Mouse (Mus musculus) midbrain, embryonic 10.5 days (tissue): Measurements from ENCODE around the gene Nat8f1. TPM values are rescaled to one million over a fixed set of nuclear protein-coding genes. Genes with fewer than 3 reads are reported as not detected.
"Not testable (repeated sequence)": the region's sequence is repeated elsewhere in the genome, so short reads cannot be mapped to it uniquely, and the experiment has no call there.

Source experiments
- DNase-seq: peaks from one replicate; pipeline ENCODE4 v3.0.0-alpha.2; 2017; ENCODE audit warnings: low spot score
- H3K27ac ChIP-seq: fragments of 300-500 bp; sonication (generic); replicated peaks from 2 replicates; pipeline ENCODE4 v1.5.1; 2016; ENCODE audit warnings: mild to moderate bottlenecking
- H3K27me3 ChIP-seq: fragments of 300-500 bp; sonication (generic); 2 replicates; pipeline ENCODE4 v1.6.1; 2016; ENCODE audit warnings: low read depth, mild to moderate bottlenecking; ENCODE audit not compliant: poor library complexity, severe bottlenecking
- H3K36me3 ChIP-seq: fragments of 300-500 bp; sonication (generic); 2 replicates; pipeline ENCODE4 v1.6.1; 2016; ENCODE audit warnings: mild to moderate bottlenecking, moderate library complexity
- H3K4me1 ChIP-seq: fragments of 300-500 bp; sonication (generic); 2 replicates; pipeline ENCODE4 v1.6.1; 2016
- H3K4me3 ChIP-seq: fragments of 300-500 bp; sonication (generic); 2 replicates; pipeline ENCODE4 v1.5.1; 2016; ENCODE audit warnings: mild to moderate bottlenecking, moderate library complexity
- H3K9me3 ChIP-seq: fragments of 300-500 bp; sonication (generic); replicated peaks from 2 replicates; pipeline ENCODE4 v1.6.1; 2016; ENCODE audit warnings: mild to moderate bottlenecking
- WGBS: fragments of 180-500 bp; shearing (Covaris S2); methylation state at CpG from one replicate; pipeline ENCODE4 v1.1.7; 2016; 5-methylcytosine and 5-hydroxymethylcytosine counted together
- polyA plus RNA-seq: library from polyadenylated mRNA; unstranded; fragments of >200 nt; fragmentation: Nextera tagmentation; extraction: Ambion mirVana; gene quantifications from 2 replicates; pipeline ENCODE4 v1.2.1, GENCODE M21; 2016

Nat8f1 gene
- polyA plus RNA-seq, 1 experiment from 2014 or later, result 5.9 TPM

- H3K9me3 ChIP-seq, result no peaks in the 10 kb centered on the region
- 87% methylated on average over 1 of the region's 1 CpGs for WGBS
- no peak overlapping the region for H3K27ac ChIP-seq
- H3K4me3 ChIP-seq, result no peak overlapping the region
- DNase-seq, result no peak
- peaks cover 88% of the 10 kb centered on the region for H3K36me3 ChIP-seq
- no peaks in the 10 kb centered on the region for H3K27me3 ChIP-seq
- no peaks in the 10 kb centered on the region for H3K4me1 ChIP-seq
Observed at GRCm38 (mm10) chr6:85926709-85927108, 11.2 kb upstream of the Nat8f1 start.

GRCm38 (mm10) chr6:85923643-85924042 is 8.2 kb upstream of the Nat8f1 start:
- Histone ChIP-seq H3K4me1 (no peaks in the 10 kb centered on the region), H3K27me3 (no peaks in the 10 kb centered on the region), H3K4me3 (no peak overlapping the region), H3K27ac (no peak overlapping the region), H3K9me3 (no peaks in the 10 kb centered on the region), H3K36me3 (peaks cover 70% of the 10 kb centered on the region)
- no peak for DNase-seq
- 89% methylated on average over 1 of the region's 1 CpGs for WGBS

GRCm38 (mm10) chr6:85919401-85919800 is 3.9 kb upstream of the Nat8f1 start:
- no peak for DNase-seq
- peaks cover 15% of the 10 kb centered on the region for H3K4me1 ChIP-seq
- 92% methylated on average over 4 of the region's 4 CpGs for WGBS
- H3K27me3 ChIP-seq, result no peaks in the 10 kb centered on the region
- peaks cover 28% of the 10 kb centered on the region for H3K36me3 ChIP-seq
- H3K4me3 ChIP-seq, result no peak overlapping the region
- no peaks in the 10 kb centered on the region for H3K9me3 ChIP-seq
- H3K27ac ChIP-seq, result no peak overlapping the region

- not testable (repeated sequence) for DNase-seq, H3K9me3 ChIP-seq, H3K27ac ChIP-seq, H3K27me3 ChIP-seq, H3K4me3 ChIP-seq
- H3K4me1 ChIP-seq, result peaks cover 16% of the 10 kb centered on the region
- H3K36me3 ChIP-seq, result peaks cover 22% of the 10 kb centered on the region
- 96% methylated on average over 3 of the region's 3 CpGs for WGBS
Observed at GRCm38 (mm10) chr6:85918341-85918740, 2.9 kb upstream of the Nat8f1 start.

- H3K4me3 ChIP-seq, result peak overlapping the region; percentile 68
- H3K9me3 ChIP-seq, result no peaks in the 10 kb centered on the region
- H3K27me3 ChIP-seq, result no peaks in the 10 kb centered on the region
- H3K27ac ChIP-seq, result peak overlapping the region; percentile 87
- no peak for DNase-seq
- peaks cover 6% of the 10 kb centered on the region; the same call in 1 of the 2 replicates for H3K36me3 ChIP-seq
- H3K4me1 ChIP-seq, result peaks cover 16% of the 10 kb centered on the region
- 87% methylated on average over 6 of the region's 6 CpGs for whole genome bisulfite sequencing
Observed at GRCm38 (mm10) chr6:85916596-85916995, 1.1 kb upstream of the Nat8f1 start.

GRCm38 (mm10) chr6:85915141-85915538 is 347 bp downstream of the Nat8f1 start:
- H3K9me3 ChIP-seq, result no peaks in the 10 kb centered on the region
- no peak for DNase-seq
- no peaks in the 10 kb centered on the region for H3K27me3 ChIP-seq
- H3K27ac ChIP-seq, result peak overlapping the region; percentile 87
- peak overlapping the region; percentile 68 for H3K4me3 ChIP-seq
- 0 out of 2 replicates have a peak, but pooled peaks cover under 1% of the 10 kb centered on the region for H3K36me3 ChIP-seq
- WGBS, result 5% methylated on average over 11 of the region's 11 CpGs
- H3K4me1 ChIP-seq, result peaks cover 16% of the 10 kb centered on the region

GRCm38 (mm10) chr6:85911587-85911986 is 3.9 kb downstream of the Nat8f1 start, which contains the start of gene Tprkb:
Gene Tprkb (plus strand): TSS chr6:85911865.
- no peak for DNase-seq
- H3K36me3 ChIP-seq, result 0 out of 2 replicates have a peak, but pooled peaks cover 2% of the 10 kb centered on the region
- H3K9me3 ChIP-seq, result no peaks in the 10 kb centered on the region
- no peak within 1 kb of the TSS for H3K27ac ChIP-seq
- H3K4me1 ChIP-seq, result peaks cover 16% of the 10 kb centered on the region
- H3K4me3 ChIP-seq, result no peak within 1 kb of the TSS
- 88% methylated on average over 3 of the region's 3 CpGs for WGBS
- H3K27me3 ChIP-seq, result no peaks in the 10 kb centered on the region

GRCm38 (mm10) chr6:85909704-85910103 is 5.8 kb downstream of the Nat8f1 start:
- Histone ChIP-seq H3K27me3 (no peaks in the 10 kb centered on the region), H3K36me3 (0 out of 2 replicates have a peak, but pooled peaks cover 2% of the 10 kb centered on the region), H3K4me3 (no peak overlapping the region), H3K9me3 (no peaks in the 10 kb centered on the region), H3K4me1 (peaks cover 4% of the 10 kb centered on the region), H3K27ac (no peak overlapping the region)
- 91% methylated on average over 1 of the region's 1 CpGs for WGBS
- no peak for DNase-seq

GRCm38 (mm10) chr6:85908341-85908740 is 7.1 kb downstream of the Nat8f1 start:
- peaks cover 7% of the 10 kb centered on the region for H3K4me1 ChIP-seq
- no peak overlapping the region for H3K27ac ChIP-seq
- H3K9me3 ChIP-seq, result no peaks in the 10 kb centered on the region
- 81% methylated on average over 3 of the region's 3 CpGs for WGBS
- 0 out of 2 replicates have a peak, but pooled peaks cover 2% of the 10 kb centered on the region for H3K36me3 ChIP-seq
- no peak for DNase-seq
- no peaks in the 10 kb centered on the region for H3K27me3 ChIP-seq
- no peak overlapping the region for H3K4me3 ChIP-seq

- H3K36me3 ChIP-seq, H3K4me3 ChIP-seq, H3K27ac ChIP-seq, H3K9me3 ChIP-seq, H3K27me3 ChIP-seq, DNase-seq, H3K4me1 ChIP-seq: not testable (repeated sequence)
- WGBS, result 71% methylated on average over 2 of the region's 2 CpGs
Observed at GRCm38 (mm10) chr6:85906911-85907351, 8.6 kb downstream of the Nat8f1 start.

- H3K9me3 ChIP-seq, H3K27me3 ChIP-seq, H3K36me3 ChIP-seq, H3K4me1 ChIP-seq: not testable (repeated sequence)
- Histone ChIP-seq H3K4me3 (peak within 1 kb of the TSS; percentile 50), H3K27ac (peak within 1 kb of the TSS; percentile 59)
- WGBS, result 18% methylated on average over 20 of the region's 20 CpGs
- peak; percentile 57 for DNase-seq
Observed at GRCm38 (mm10) chr6:85904642-85905061, 10.8 kb downstream of the Nat8f1 start, which contains the start of gene Nat8f4. Gene Nat8f4 (minus strand): TSS chr6:85904884.

- H3K27me3 ChIP-seq, result no peaks in the 10 kb centered on the region
- peaks cover 7% of the 10 kb centered on the region for H3K4me1 ChIP-seq
- 86% methylated on average over 2 of the region's 2 CpGs for WGBS
- peak; percentile 5 for DNase-seq
- no peak overlapping the region for H3K27ac ChIP-seq
- no peak overlapping the region for H3K4me3 ChIP-seq
- H3K36me3 ChIP-seq, result no peaks in the 10 kb centered on the region
- no peaks in the 10 kb centered on the region for H3K9me3 ChIP-seq
Observed at GRCm38 (mm10) chr6:85902303-85902702, 13.2 kb downstream of the Nat8f1 start.

GRCm38 (mm10) chr6:85898596-85899475 is 16.7 kb downstream of the Nat8f1 start:
- H3K4me3 ChIP-seq, H3K9me3 ChIP-seq, H3K4me1 ChIP-seq, H3K36me3 ChIP-seq, H3K27me3 ChIP-seq, H3K27ac ChIP-seq: not testable (repeated sequence)
- DNase-seq, result peak; percentile 9
- 77% methylated on average over 7 of the region's 8 CpGs for WGBS
